ENCODE assay signal across 8 mouse cellular contexts in genomic region chr15:77815867-77816600, GRCm38 (mm10). TPM values are rescaled to one million over a fixed set of nuclear protein-coding genes. Genes with fewer than 3 reads are reported as not detected.
A peak's percentile ranks its signal among the peaks of the same experiment; 100 is the strongest.
DNase-seq lines count a peak whose midpoint lies in the region; ATAC-seq and TF ChIP-seq lines count a peak whose summit lies in the region.

No protein-coding gene starts in this region.

- H3K9ac ChIP-seq in forebrain, postnatal 0 days: no peak overlapping the region; the same call in 1 of the 2 replicates
- no peak overlapping the region for H3K9ac ChIP-seq in intestine, postnatal 0 days (ENCODE audit: low read depth, low read length)

- H3K4me3 ChIP-seq in forebrain, postnatal 0 days (ENCODE audit: low read depth, low read length): no peak overlapping the region
- H3K4me3 ChIP-seq in intestine, postnatal 0 days (ENCODE audit: low read depth, low read length): no peak overlapping the region

- no peaks in the 10 kb centered on the region for H3K9me3 ChIP-seq in forebrain, postnatal 0 days (ENCODE audit: low read length)
- H3K9me3 ChIP-seq in intestine, postnatal 0 days (ENCODE audit: control insufficient read depth): no peaks in the 10 kb centered on the region

- TF ChIP-seq CTCF in forebrain, postnatal 0 days (IDR thresholded peaks at IDR 0.05; ENCODE audit: low read depth): no peak
- TF ChIP-seq CTCF in intestine, postnatal 0 days (IDR thresholded peaks at IDR 0.05; ENCODE audit: low read depth): no peak

- H3K4me1 ChIP-seq in forebrain, postnatal 0 days (ENCODE audit: insufficient read depth): 0 out of 2 replicates have a peak, but pooled peaks cover 7% of the 10 kb centered on the region
- H3K4me1 ChIP-seq in intestine, postnatal 0 days (replicated peaks; ENCODE audit: control insufficient read depth, insufficient read depth, low read length): peaks cover 49% of the 10 kb centered on the region; the same call in 1 of the 2 replicates

- no peaks in the 10 kb centered on the region for H3K27me3 ChIP-seq in forebrain, postnatal 0 days (ENCODE audit: insufficient read depth, low read length)
- H3K27me3 ChIP-seq in intestine, postnatal 0 days (replicated peaks; ENCODE audit: control insufficient read depth, insufficient read depth, low read length): no peaks in the 10 kb centered on the region

- peak overlapping the region; percentile 54 for H3K27ac ChIP-seq in forebrain, postnatal 0 days (ENCODE audit: low read depth, low read length)
- H3K27ac ChIP-seq in intestine, postnatal 0 days (ENCODE audit: low read depth, low read length): peak overlapping the region; percentile 64

- 50% methylated on average over 17 of the region's 17 CpGs for WGBS in forebrain, postnatal 0 days
- 44% methylated on average over 17 of the region's 17 CpGs for WGBS in intestine, postnatal 0 days

- 0 out of 2 replicates have a peak overlapping the region, but pooled peaks have one; percentile 13 for H3K4me2 ChIP-seq in forebrain, postnatal 0 days (ENCODE audit: low read depth)
- H3K4me2 ChIP-seq in intestine, postnatal 0 days (replicated peaks; ENCODE audit: low read depth): 0 out of 2 replicates have a peak overlapping the region, but pooled peaks have one; percentile 17

- DNase-seq in kidney, adult 9 months: peak; percentile 62
- DNase-seq in kidney, adult 18-20 months: no peak
- DNase-seq in forebrain, postnatal 0 days: peak; percentile 39
- DNase-seq in lung, postnatal 4 days: peak; percentile 66 to 79
- no peak for DNase-seq in right cerebral cortex, postnatal 10 days (ENCODE audit: low spot score in 2 of 2)
- no peak for DNase-seq in spleen, postnatal 36 days (ENCODE audit: low spot score in 2 of 2)

- H3K36me3 ChIP-seq in forebrain, postnatal 0 days (ENCODE audit: insufficient read depth): peaks cover 15% of the 10 kb centered on the region; the same call in 1 of the 2 replicates
- peaks cover 20% of the 10 kb centered on the region for H3K36me3 ChIP-seq in intestine, postnatal 0 days (ENCODE audit: control insufficient read depth, insufficient read depth)

- ATAC-seq in activated CD4-positive, CD25-positive, alpha-beta regulatory T cell, adult 4 months: peak; percentile 11
- ATAC-seq in forebrain, postnatal 0 days: peak; percentile 62
- no peak for ATAC-seq in intestine, postnatal 0 days

RNA-seq across cellular contexts. Expression of gene Myh9, which starts 25.9 kb away (rescaled TPM):
- 100 to 1,000 TPM; 243 to 280 TPM for polyA plus RNA-seq in activated CD4-positive, CD25-positive, alpha-beta regulatory T cell, adult 4 months (2017; shearing (Covaris generic))
- total RNA-seq in forebrain, postnatal 0 days (2014; rRNA removed): 26.4 and 35.2 TPM in 2 replicates
- polyA plus RNA-seq in forebrain, postnatal 0 days (2015; fragmentation: Nextera tagmentation; extraction: Ambion mirVana): 5.8 and 7.2 TPM in 2 replicates
- 25.7 and 27.7 TPM in 2 replicates for polyA plus RNA-seq in intestine, postnatal 0 days (2015; fragmentation: Nextera tagmentation; extraction: Ambion mirVana)

RNA-seq across cellular contexts. Expression of gene Apol8, which starts 59.2 kb away (rescaled TPM):
- not detected for polyA plus RNA-seq in activated CD4-positive, CD25-positive, alpha-beta regulatory T cell, adult 4 months (2017; shearing (Covaris generic))
- total RNA-seq in forebrain, postnatal 0 days (2014; rRNA removed): 0.08 and 2.0 TPM in 2 replicates
- polyA plus RNA-seq in forebrain, postnatal 0 days (2015; fragmentation: Nextera tagmentation; extraction: Ambion mirVana): 0.36 and 0.44 TPM in 2 replicates
- polyA plus RNA-seq in intestine, postnatal 0 days (2015; fragmentation: Nextera tagmentation; extraction: Ambion mirVana): not detected in 2 replicates

Comparison
In these comparisons a context has a peak if more than half of its experiments do, and no peak if none do; other contexts are left out.
1. DNase-seq: peak in kidney, adult 9 months (single experiment), forebrain, postnatal 0 days (single experiment) and lung, postnatal 4 days (2 of 2); none in kidney, adult 18-20 months (single experiment), right cerebral cortex, postnatal 10 days (0 of 2) and spleen, postnatal 36 days (0 of 2).